Mouse (Mus musculus) heart, adult 2 months (tissue): ENCODE data around the gene Parva.

Experiments
- CTCF ChIP-seq: fragments of 200-600 bp; IDR thresholded peaks from 2 replicates; pipeline ENCODE4 v1.8.1; 2022; ENCODE audit warnings: antibody characterized with exemption, mild to moderate bottlenecking, moderate library complexity
- EP300 ChIP-seq: fragments of 200-500 bp; IDR thresholded peaks from 2 replicates; pipeline ENCODE4 v1.6.1; 2011; ENCODE audit warnings: low read depth, low read length, control low read depth; ENCODE audit not compliant: insufficient read depth
- POLR2A ChIP-seq: fragments of 200-500 bp; IDR thresholded peaks from 2 replicates; pipeline ENCODE4 v1.6.1; 2011; ENCODE audit warnings: mild to moderate bottlenecking, low read depth, low read length, control low read depth; ENCODE audit not compliant: insufficient read depth

DNA sequence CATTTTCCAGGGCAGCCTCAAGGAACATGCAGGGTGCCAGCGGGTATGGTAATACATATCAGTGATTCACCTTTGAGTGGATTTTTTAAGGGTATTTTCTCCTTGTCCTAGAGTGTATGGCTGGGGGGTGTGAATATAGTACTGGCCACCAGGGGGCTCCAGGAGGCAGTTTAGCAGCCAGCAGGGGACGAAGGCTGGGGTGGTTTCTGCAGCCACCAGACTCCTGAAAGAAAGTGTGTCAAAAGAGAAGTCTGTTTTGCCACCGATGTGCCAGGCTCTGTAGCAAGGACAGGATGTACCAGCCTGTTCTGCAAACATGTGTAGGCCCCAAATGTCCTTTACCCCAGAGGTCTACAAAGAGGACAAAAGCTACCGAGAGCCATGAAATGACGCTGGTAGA is 42.5 kb downstream of the Parva start:
- no peak for TF ChIP-seq POLR2A
- TF ChIP-seq CTCF = peak; percentile 98
- peak; percentile 72; the same call in 1 of the 2 replicates for TF ChIP-seq EP300
